Mouse (Mus musculus) lung, embryonic 14.5 days (tissue): ENCODE measurements around the gene Gpr180. TPM values are rescaled to one million over a fixed set of nuclear protein-coding genes. Genes with fewer than 3 reads are reported as not detected.

Source experiments
- ATAC-seq: fragments of 200-750 bp; cut with Nextera tagmentation; 2 replicates; pipeline ENCODE4 v1.8.0; 2017; ENCODE audit warnings: mild to moderate bottlenecking, moderate TSS enrichment, moderate library complexity; ENCODE audit not compliant: insufficient read depth
- DNase-seq: peaks from one replicate; pipeline ENCODE4 v3.0.0-alpha.2; 2015
- H3K27ac ChIP-seq: fragments of 300-500 bp; sonication (generic); 2 replicates; pipeline ENCODE4 v1.5.1; 2014; ENCODE audit warnings: low read depth, mild to moderate bottlenecking, moderate library complexity
- H3K27me3 ChIP-seq: fragments of 300-500 bp; sonication (generic); 2 replicates; pipeline ENCODE4 v1.6.1; 2014; ENCODE audit warnings: low read length, control low read depth; ENCODE audit not compliant: insufficient read depth
- H3K36me3 ChIP-seq: fragments of 300-500 bp; sonication (generic); 2 replicates; pipeline ENCODE4 v1.6.1; 2014; ENCODE audit warnings: control low read depth; ENCODE audit not compliant: insufficient read depth
- H3K4me1 ChIP-seq: fragments of 300-500 bp; sonication (generic); 2 replicates; pipeline ENCODE4 v1.6.1; 2014; ENCODE audit warnings: antibody characterized with exemption, control low read depth; ENCODE audit not compliant: insufficient read depth
- H3K4me2 ChIP-seq: fragments of 300-500 bp; sonication (generic); 2 replicates; pipeline ENCODE4 v1.6.1; 2014; ENCODE audit warnings: mild to moderate bottlenecking
- H3K4me3 ChIP-seq: fragments of 300-500 bp; sonication (generic); 2 replicates; pipeline ENCODE4 v1.5.1; 2014; ENCODE audit warnings: low read depth, low read length
- H3K9ac ChIP-seq: fragments of 300-500 bp; sonication (generic); 2 replicates; pipeline ENCODE4 v1.6.1; 2014
- H3K9me3 ChIP-seq: fragments of 300-500 bp; sonication (generic); 2 replicates; pipeline ENCODE4 v1.6.1; 2016; ENCODE audit warnings: low read depth, low read length, control low read depth
- CTCF ChIP-seq: IDR thresholded peaks from 2 replicates; pipeline ENCODE4 v1.5.1; 2016; ENCODE audit warnings: antibody characterized with exemption, low read depth
- WGBS: fragments of 180-500 bp; shearing (Covaris S2); extraction: QIAGEN DNeasy Blood & Tissue Kit; methylation state at CpG from one replicate; pipeline ENCODE4 v1.1.7; 2014; 5-methylcytosine and 5-hydroxymethylcytosine counted together
- polyA plus RNA-seq: library from polyadenylated mRNA; unstranded; fragments of >200 nt; fragmentation: Nextera tagmentation; extraction: Ambion mirVana; gene quantifications from 2 replicates; pipeline ENCODE4 v1.2.1, GENCODE M21; 2014

Gpr180 gene
- polyA plus RNA-seq, 1 experiment from 2014 or later = 64.2 TPM

DNA sequence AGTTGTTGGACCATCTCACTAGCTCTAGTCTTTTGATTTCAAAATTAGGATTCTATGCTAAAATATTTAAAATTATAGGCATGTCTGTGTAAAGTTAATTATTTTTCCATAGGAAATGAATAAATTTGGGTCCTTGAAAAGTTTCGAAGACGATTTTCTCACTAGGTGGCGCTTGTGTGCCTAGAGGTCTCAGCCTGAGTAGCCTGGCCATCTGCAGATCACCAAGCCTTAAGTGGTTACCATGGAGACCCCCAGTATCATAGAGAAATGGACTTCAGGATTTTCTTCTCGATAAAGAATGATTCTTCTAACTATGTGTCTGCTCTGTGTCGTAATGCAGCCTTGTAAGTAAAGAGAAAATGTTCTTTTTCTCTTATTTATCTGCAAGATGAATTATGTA lies 72.7 kb downstream of the Gpr180 start:
- 17% methylated on average over 5 of the region's 5 CpGs for WGBS
- no peak overlapping the region for H3K4me3 ChIP-seq
- no peaks in the 10 kb centered on the region for H3K4me1 ChIP-seq
- 0 out of 2 replicates have a peak, but pooled peaks cover 3% of the 10 kb centered on the region for H3K27me3 ChIP-seq
- H3K36me3 ChIP-seq = no peaks in the 10 kb centered on the region
- DNase-seq = peak; percentile 88
- ATAC-seq = no peak
- no peak overlapping the region for H3K9ac ChIP-seq
- H3K4me2 ChIP-seq = no peak overlapping the region
- H3K27ac ChIP-seq = no peak overlapping the region
- TF ChIP-seq CTCF = peak; percentile 60
- H3K9me3 ChIP-seq = no peaks in the 10 kb centered on the region

- no peak overlapping the region for H3K27ac ChIP-seq
Observed at GRCm38 (mm10) chr14:118212188-118212804, 75.3 kb downstream of the Gpr180 start.

More at GRCm38 (mm10) chr14:118212188-118212804, 75.3 kb downstream of the Gpr180 start:
- Histone ChIP-seq H3K4me1 (no peaks in the 10 kb centered on the region), H3K9me3 (no peaks in the 10 kb centered on the region), H3K4me3 (no peak overlapping the region), H3K36me3 (no peaks in the 10 kb centered on the region), H3K27me3 (0 out of 2 replicates have a peak, but pooled peaks cover 3% of the 10 kb centered on the region), H3K9ac (no peak overlapping the region), H3K4me2 (no peak overlapping the region)
- TF ChIP-seq CTCF = no peak
- no peak for DNase-seq
- no peak for ATAC-seq
- 74% methylated on average over 15 of the region's 15 CpGs for WGBS

Other genes with a start within 250 kb of the Gpr180 start
- gene Dct, start 84.9 kb upstream of the Gpr180 start, polyA plus RNA-seq = 1.1 and 1.2 TPM in 2 replicates
- gene Tgds, start 4.4 kb upstream of the Gpr180 start, polyA plus RNA-seq = 32.6 and 33.0 TPM in 2 replicates
- gene Sox21, start 99.9 kb downstream of the Gpr180 start, polyA plus RNA-seq = 1.2 and 1.4 TPM in 2 replicates
- not detected in 2 replicates for gene Gm9376, start 129.8 kb downstream of the Gpr180 start, polyA plus RNA-seq